Mouse (Mus musculus) macrophage (primary cell): Measurements from ENCODE around the gene Tacr3. TPM values are rescaled to one million over a fixed set of nuclear protein-coding genes. Genes with fewer than 3 reads are reported as not detected.

ENCODE experiments used
- H3K27ac ChIP-seq: fragments of 350-480 bp; formaldehyde crosslinking; 2 replicates; pipeline ENCODE4 v1.9.0; 2021
- H3K36me3 ChIP-seq: fragments of 350-480 bp; formaldehyde crosslinking; 2 replicates; pipeline ENCODE4 v1.9.0; 2021; ENCODE audit errors: inconsistent target
- H3K4me3 ChIP-seq: fragments of 350-480 bp; formaldehyde crosslinking; 2 replicates; pipeline ENCODE4 v1.9.0; 2021; ENCODE audit errors: inconsistent target
- H3K79me2 ChIP-seq: fragments of 350-480 bp; formaldehyde crosslinking; 2 replicates; pipeline ENCODE4 v1.9.0; 2021; ENCODE audit errors: inconsistent target
- WGBS: methylation state at CpG from one replicate; pipeline ENCODE4 v1.1.7; 2026; ENCODE audit warnings: inconsistent platforms; ENCODE audit not compliant: missing documents; 5-methylcytosine and 5-hydroxymethylcytosine counted together
- polyA plus RNA-seq: library from polyadenylated mRNA; stranded (reverse); fragments of 250-400 nt; gene quantifications from 3 replicates; pipeline ENCODE4 v1.2.4, GENCODE M21; 2018; ENCODE audit warnings: inconsistent platforms
- total RNA-seq, 78 experiments: library from RNA; depleted of rRNA; stranded (reverse); fragments of 250-400 nt; gene quantifications; 1 replicate in 9 of 78; 2 replicates in 24 of 78; 3 replicates in 43 of 78; 4 replicates in 2 of 78; pipeline ENCODE4 v1.2.4; 2018; ENCODE audit warnings: inconsistent platforms in 56 of 78

Gene Tacr3
- total RNA-seq (2018; cell fraction: chromatin; rRNA removed) = not detected
- not detected for total RNA-seq (2018; cell fraction: cytosol; rRNA removed)
- not detected for total RNA-seq (2018; cell fraction: nucleus; rRNA removed)
- not detected in 3 replicates for polyA plus RNA-seq

- Histone ChIP-seq H3K27ac (no peak within 1 kb of the TSS), H3K79me2 (no peaks in the 10 kb centered on the region), H3K36me3 (no peaks in the 10 kb centered on the region), H3K4me3 (no peak within 1 kb of the TSS)
- 3% methylated on average over 36 of the region's 36 CpGs for WGBS
Measured at GRCm38 (mm10) chr3:134828875-134829530, at the start of gene Tacr3. Gene Tacr3 (plus strand): TSS chr3:134829007.

- no peaks in the 10 kb centered on the region for H3K79me2 ChIP-seq
- WGBS = 58% methylated on average over 6 of the region's 6 CpGs
- no peak overlapping the region for H3K27ac ChIP-seq
- H3K4me3 ChIP-seq = no peak overlapping the region
- no peaks in the 10 kb centered on the region for H3K36me3 ChIP-seq
Measured at GRCm38 (mm10) chr3:134828492-134828874, 324 bp upstream of the Tacr3 start.

GRCm38 (mm10) chr3:134829531-134829921 is 719 bp downstream of the Tacr3 start:
- Histone ChIP-seq H3K27ac (no peak overlapping the region), H3K79me2 (no peaks in the 10 kb centered on the region), H3K4me3 (no peak overlapping the region), H3K36me3 (no peaks in the 10 kb centered on the region)
- WGBS = 11% methylated on average over 13 of the region's 13 CpGs

GRCm38 (mm10) chr3:134851342-134851741 is 22.5 kb downstream of the Tacr3 start:
- Histone ChIP-seq H3K36me3 (no peaks in the 10 kb centered on the region), H3K27ac (no peak overlapping the region), H3K4me3 (no peak overlapping the region), H3K79me2 (no peaks in the 10 kb centered on the region)
- 83% methylated on average over 4 of the region's 4 CpGs for WGBS

- H3K36me3 ChIP-seq = no peaks in the 10 kb centered on the region
- H3K79me2 ChIP-seq = no peaks in the 10 kb centered on the region
- H3K27ac ChIP-seq = no peak overlapping the region
- 76% methylated on average over 1 of the region's 1 CpGs for WGBS
- no peak overlapping the region for H3K4me3 ChIP-seq
Measured at GRCm38 (mm10) chr3:134877701-134878100, 48.9 kb downstream of the Tacr3 start.

GRCm38 (mm10) chr3:134895831-134896230 is 67.0 kb downstream of the Tacr3 start:
- WGBS = 82% methylated on average over 2 of the region's 2 CpGs
- H3K4me3 ChIP-seq = no peak overlapping the region
- H3K27ac ChIP-seq = no peak overlapping the region
- H3K79me2 ChIP-seq = no peaks in the 10 kb centered on the region
- H3K36me3 ChIP-seq = no peaks in the 10 kb centered on the region

GRCm38 (mm10) chr3:134908890-134909289 is 80.1 kb downstream of the Tacr3 start:
- 69% methylated on average over 3 of the region's 3 CpGs for WGBS
- Histone ChIP-seq H3K79me2 (no peaks in the 10 kb centered on the region), H3K4me3 (no peak overlapping the region), H3K36me3 (no peaks in the 10 kb centered on the region), H3K27ac (no peak overlapping the region)

GRCm38 (mm10) chr3:134934703-134935102 is 105.9 kb downstream of the Tacr3 start:
- Histone ChIP-seq H3K36me3 (no peaks in the 10 kb centered on the region), H3K27ac (no peak overlapping the region), H3K4me3 (no peak overlapping the region), H3K79me2 (no peaks in the 10 kb centered on the region)
- WGBS = 100% methylated on average over 1 of the region's 1 CpGs

- no peaks in the 10 kb centered on the region for H3K79me2 ChIP-seq
- H3K4me3 ChIP-seq = no peak overlapping the region
- no peak overlapping the region for H3K27ac ChIP-seq
- 91% methylated on average over 4 of the region's 4 CpGs for WGBS
- no peaks in the 10 kb centered on the region for H3K36me3 ChIP-seq
Measured at GRCm38 (mm10) chr3:134935461-134935860, 106.7 kb downstream of the Tacr3 start.

GRCm38 (mm10) chr3:134963461-134963860 is 134.7 kb downstream of the Tacr3 start:
- 80% methylated on average over 6 of the region's 6 CpGs for WGBS
- Histone ChIP-seq H3K27ac (no peak overlapping the region), H3K36me3 (no peaks in the 10 kb centered on the region), H3K4me3 (no peak overlapping the region), H3K79me2 (no peaks in the 10 kb centered on the region)

GRCm38 (mm10) chr3:134978902-134979301 is 150.1 kb downstream of the Tacr3 start:
- Histone ChIP-seq H3K4me3 (no peak overlapping the region), H3K27ac (no peak overlapping the region), H3K79me2 (no peaks in the 10 kb centered on the region), H3K36me3 (no peaks in the 10 kb centered on the region)
- WGBS = 74% methylated on average over 3 of the region's 3 CpGs

GRCm38 (mm10) chr3:134980140-134980539 is 151.3 kb downstream of the Tacr3 start:
- Histone ChIP-seq H3K4me3 (no peak overlapping the region), H3K36me3 (no peaks in the 10 kb centered on the region), H3K27ac (no peak overlapping the region), H3K79me2 (no peaks in the 10 kb centered on the region)
- WGBS = 87% methylated on average over 3 of the region's 3 CpGs
